Mouse (Mus musculus): ENCODE results near the gene Gm36028. TPM values are rescaled to one million over a fixed set of nuclear protein-coding genes. Genes with fewer than 3 reads are reported as not detected.

Gene Gm36028
- polyA plus RNA-seq, 1 experiment from 2014 or later, result 6.2 TPM

GRCm38 (mm10) chr16:37854054-37854453, 6.9 kb downstream of the Gm36028 start:
- H3K4me2 ChIP-seq (replicated peaks; ENCODE audit: low read depth), result no peak overlapping the region
- no peak for TF ChIP-seq CTCF (IDR thresholded peaks at IDR 0.05; ENCODE audit: low read depth)
- 73% methylated on average over 14 of the region's 14 CpGs for WGBS
- H3K4me3 ChIP-seq (ENCODE audit: low read depth, low read length), result no peak overlapping the region
- no peak overlapping the region for H3K27ac ChIP-seq (ENCODE audit: low read depth, low read length)
- no peak for ATAC-seq
- no peaks in the 10 kb centered on the region for H3K36me3 ChIP-seq (ENCODE audit: control insufficient read depth, insufficient read depth)
- no peak overlapping the region for H3K9ac ChIP-seq (ENCODE audit: low read depth, low read length)
- no peaks in the 10 kb centered on the region for H3K9me3 ChIP-seq (ENCODE audit: control insufficient read depth)
- H3K27me3 ChIP-seq (replicated peaks; ENCODE audit: control insufficient read depth, insufficient read depth, low read length), result no peaks in the 10 kb centered on the region
- H3K4me1 ChIP-seq (replicated peaks; ENCODE audit: control insufficient read depth, insufficient read depth, low read length), result no peaks in the 10 kb centered on the region

- H3K4me3 ChIP-seq (ENCODE audit: low read depth, low read length), result no peak overlapping the region
Observed at GRCm38 (mm10) chr16:37853279-37853678, 7.7 kb downstream of the Gm36028 start.

GRCm38 (mm10) chr16:37851366-37851765, 9.6 kb downstream of the Gm36028 start:
- no peaks in the 10 kb centered on the region for H3K36me3 ChIP-seq (ENCODE audit: control insufficient read depth, insufficient read depth)
- H3K27me3 ChIP-seq (replicated peaks; ENCODE audit: control insufficient read depth, insufficient read depth, low read length), result no peaks in the 10 kb centered on the region
- H3K27ac ChIP-seq (ENCODE audit: low read depth, low read length), result no peak overlapping the region
- no peak for TF ChIP-seq CTCF (IDR thresholded peaks at IDR 0.05; ENCODE audit: low read depth)
- H3K9me3 ChIP-seq (ENCODE audit: control insufficient read depth), result no peaks in the 10 kb centered on the region
- H3K4me1 ChIP-seq (replicated peaks; ENCODE audit: control insufficient read depth, insufficient read depth, low read length), result no peaks in the 10 kb centered on the region
- H3K4me2 ChIP-seq (replicated peaks; ENCODE audit: low read depth), result no peak overlapping the region
- H3K9ac ChIP-seq (ENCODE audit: low read depth, low read length), result no peak overlapping the region
- WGBS, result 43% methylated on average over 5 of the region's 5 CpGs
- ATAC-seq, result no peak
- H3K4me3 ChIP-seq (ENCODE audit: low read depth, low read length), result no peak overlapping the region

More at GRCm38 (mm10) chr16:37853279-37853678, 7.7 kb downstream of the Gm36028 start:
- Histone ChIP-seq H3K9ac (ENCODE audit: low read depth, low read length) (no peak overlapping the region), H3K4me1 (replicated peaks; ENCODE audit: control insufficient read depth, insufficient read depth, low read length) (no peaks in the 10 kb centered on the region), H3K36me3 (ENCODE audit: control insufficient read depth, insufficient read depth) (no peaks in the 10 kb centered on the region), H3K9me3 (ENCODE audit: control insufficient read depth) (no peaks in the 10 kb centered on the region), H3K4me2 (replicated peaks; ENCODE audit: low read depth) (no peak overlapping the region), H3K27me3 (replicated peaks; ENCODE audit: control insufficient read depth, insufficient read depth, low read length) (no peaks in the 10 kb centered on the region), H3K27ac (ENCODE audit: low read depth, low read length) (no peak overlapping the region)
- no peak for TF ChIP-seq CTCF (IDR thresholded peaks at IDR 0.05; ENCODE audit: low read depth)
- ATAC-seq, result no peak
- WGBS, result 69% methylated on average over 9 of the region's 9 CpGs

GRCm38 (mm10) chr16:37847081-37847480, 13.9 kb downstream of the Gm36028 start:
- Histone ChIP-seq H3K9me3 (ENCODE audit: control insufficient read depth) (no peaks in the 10 kb centered on the region), H3K4me3 (ENCODE audit: low read depth, low read length) (no peak overlapping the region), H3K27me3 (replicated peaks; ENCODE audit: control insufficient read depth, insufficient read depth, low read length) (no peaks in the 10 kb centered on the region), H3K4me2 (replicated peaks; ENCODE audit: low read depth) (no peak overlapping the region), H3K9ac (ENCODE audit: low read depth, low read length) (no peak overlapping the region), H3K27ac (ENCODE audit: low read depth, low read length) (no peak overlapping the region), H3K36me3 (ENCODE audit: control insufficient read depth, insufficient read depth) (no peaks in the 10 kb centered on the region), H3K4me1 (replicated peaks; ENCODE audit: control insufficient read depth, insufficient read depth, low read length) (no peaks in the 10 kb centered on the region; the same call in 1 of the 2 replicates)
- ATAC-seq, result no peak
- WGBS, result 83% methylated on average over 3 of the region's 3 CpGs
- no peak for TF ChIP-seq CTCF (IDR thresholded peaks at IDR 0.05; ENCODE audit: low read depth)

GRCm38 (mm10) chr16:37845202-37845925, 15.6 kb downstream of the Gm36028 start:
- WGBS, result 45% methylated on average over 7 of the region's 7 CpGs
- H3K4me1 ChIP-seq (replicated peaks; ENCODE audit: control insufficient read depth, insufficient read depth, low read length), result no peaks in the 10 kb centered on the region; the same call in 1 of the 2 replicates
- ATAC-seq, result no peak

GRCm38 (mm10) chr16:37843740-37844139, 17.2 kb downstream of the Gm36028 start:
- H3K27ac ChIP-seq (ENCODE audit: low read depth, low read length), result no peak overlapping the region
- no peaks in the 10 kb centered on the region; the same call in 1 of the 2 replicates for H3K4me1 ChIP-seq (replicated peaks; ENCODE audit: control insufficient read depth, insufficient read depth, low read length)
- H3K9me3 ChIP-seq (ENCODE audit: control insufficient read depth), result no peaks in the 10 kb centered on the region
- 69% methylated on average over 12 of the region's 12 CpGs for WGBS
- no peak overlapping the region for H3K4me3 ChIP-seq (ENCODE audit: low read depth, low read length)
- TF ChIP-seq CTCF (IDR thresholded peaks at IDR 0.05; ENCODE audit: low read depth), result no peak
- H3K9ac ChIP-seq (ENCODE audit: low read depth, low read length), result no peak overlapping the region
- no peaks in the 10 kb centered on the region for H3K36me3 ChIP-seq (ENCODE audit: control insufficient read depth, insufficient read depth)
- no peak overlapping the region for H3K4me2 ChIP-seq (replicated peaks; ENCODE audit: low read depth)
- H3K27me3 ChIP-seq (replicated peaks; ENCODE audit: control insufficient read depth, insufficient read depth, low read length), result no peaks in the 10 kb centered on the region
- no peak for ATAC-seq

More at GRCm38 (mm10) chr16:37845202-37845925, 15.6 kb downstream of the Gm36028 start:
- Histone ChIP-seq H3K36me3 (ENCODE audit: control insufficient read depth, insufficient read depth) (no peaks in the 10 kb centered on the region), H3K4me3 (ENCODE audit: low read depth, low read length) (no peak overlapping the region), H3K9ac (ENCODE audit: low read depth, low read length) (no peak overlapping the region), H3K9me3 (ENCODE audit: control insufficient read depth) (no peaks in the 10 kb centered on the region), H3K4me2 (replicated peaks; ENCODE audit: low read depth) (no peak overlapping the region), H3K27me3 (replicated peaks; ENCODE audit: control insufficient read depth, insufficient read depth, low read length) (no peaks in the 10 kb centered on the region), H3K27ac (ENCODE audit: low read depth, low read length) (no peak overlapping the region)
- no peak for TF ChIP-seq CTCF (IDR thresholded peaks at IDR 0.05; ENCODE audit: low read depth)

Data from intestine, postnatal 0 days (tissue).